Mouse (Mus musculus): ENCODE results near the gene 2810004N23Rik.

GRCm38 (mm10) chr8:124837956-124838355, 25.0 kb downstream of the 2810004N23Rik start:
- TF ChIP-seq POLR2A (IDR thresholded peaks at IDR 0.05; ENCODE audit: insufficient read depth, low read depth, low read length) (no peak), CTCF (IDR thresholded peaks at IDR 0.05; ENCODE audit: insufficient read depth, low read depth, low read length) (no peak)
